In the genomic region with DNA sequence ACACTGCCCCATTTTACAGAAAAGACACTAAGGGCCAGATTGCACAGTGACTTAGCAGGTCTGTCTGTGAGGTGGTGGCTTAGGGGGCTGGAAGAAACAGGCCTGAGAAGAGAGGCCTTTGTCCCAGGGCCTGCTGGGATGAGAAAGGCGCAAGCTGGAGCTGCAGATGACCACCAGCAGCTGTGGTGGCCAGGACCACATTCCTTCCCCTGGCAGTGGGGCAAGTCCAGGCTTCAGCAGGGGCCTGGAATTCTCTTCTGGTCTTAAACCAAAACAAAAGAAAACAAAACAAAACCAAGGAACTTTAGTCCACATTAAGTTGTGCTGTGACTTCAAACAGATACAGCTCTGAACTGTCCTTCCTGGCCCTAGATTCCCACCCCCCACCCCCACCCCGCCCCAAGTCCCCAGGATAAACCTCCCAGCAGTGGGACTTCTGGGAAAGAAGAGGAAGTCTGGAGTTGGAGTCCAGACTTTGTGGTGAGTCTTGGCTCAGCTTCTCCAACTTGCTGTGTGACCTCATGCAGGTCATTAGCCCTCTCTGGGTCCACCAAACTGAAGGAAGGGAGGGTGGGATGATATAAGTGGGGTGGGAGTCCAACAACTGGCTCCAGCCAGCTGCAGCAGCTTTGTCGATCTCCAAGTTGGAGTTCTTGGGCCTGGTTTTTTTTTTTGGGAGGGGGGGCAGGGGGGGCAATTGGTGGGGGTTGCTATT, we compare ENCODE assay signal across 8 mouse cellular contexts. TPM values are rescaled to one million over a fixed set of nuclear protein-coding genes. Genes with fewer than 3 reads are reported as not detected.
A peak's percentile ranks its signal among the peaks of the same experiment; 100 is the strongest.
DNase-seq lines count a peak whose midpoint lies in the region; ATAC-seq and TF ChIP-seq lines count a peak whose summit lies in the region.

No protein-coding gene starts in this region.

- no peak for TF ChIP-seq CTCF in E14TG2a.4 (conservative IDR thresholded peaks at IDR 0.05; ENCODE audit: low read length)
- TF ChIP-seq CTCF in brain, embryonic 14.5 days (IDR thresholded peaks at IDR 0.05; ENCODE audit: borderline replicate concordance, extremely low read depth, insufficient read depth, insufficient read length), result no peak

- peak overlapping the region; percentile 97 for H3K27ac ChIP-seq in heart, embryonic 15.5 days
- peak overlapping the region; percentile 80 for H3K27ac ChIP-seq in liver, embryonic 12.5 days

- H3K36me3 ChIP-seq in E14TG2a.4 (ENCODE audit: insufficient read depth, low read length), result no peaks in the 10 kb centered on the region
- no peaks in the 10 kb centered on the region for H3K36me3 ChIP-seq in heart, embryonic 15.5 days
- H3K36me3 ChIP-seq in liver, embryonic 12.5 days, result no peaks in the 10 kb centered on the region

- ATAC-seq in heart, embryonic 15.5 days (replicated peaks; ENCODE audit: insufficient number of reproducible peaks, insufficient read depth, low FRiP score, low read depth), result 0 out of 2 replicates have a peak, but pooled peaks have one; percentile 27
- no peak for ATAC-seq in liver, embryonic 12.5 days
- ATAC-seq in granulocyte monocyte progenitor cell, adult 5-6 weeks (replicated peaks; ENCODE audit: poor library complexity, severe bottlenecking), result no peak

- H3K9me3 ChIP-seq in E14TG2a.4 (ENCODE audit: low read length), result no peaks in the 10 kb centered on the region
- H3K9me3 ChIP-seq in heart, embryonic 15.5 days (replicated peaks), result no peaks in the 10 kb centered on the region
- H3K9me3 ChIP-seq in liver, embryonic 12.5 days (replicated peaks), result no peaks in the 10 kb centered on the region

- peak overlapping the region; percentile 25; the same call in 1 of the 2 replicates for H3K9ac ChIP-seq in heart, embryonic 15.5 days
- H3K9ac ChIP-seq in liver, embryonic 12.5 days, result no peak overlapping the region

- H3K4me3 ChIP-seq in E14TG2a.4 (replicated peaks; ENCODE audit: low read length), result peak overlapping the region; percentile 74
- no peak overlapping the region; the same call in 1 of the 2 replicates for H3K4me3 ChIP-seq in heart, embryonic 15.5 days
- no peak overlapping the region for H3K4me3 ChIP-seq in liver, embryonic 12.5 days

- no peaks in the 10 kb centered on the region for H3K27me3 ChIP-seq in E14TG2a.4 (ENCODE audit: insufficient read depth, low read length)
- H3K27me3 ChIP-seq in heart, embryonic 15.5 days, result no peaks in the 10 kb centered on the region
- H3K27me3 ChIP-seq in liver, embryonic 12.5 days (replicated peaks), result no peaks in the 10 kb centered on the region; the same call in 1 of the 2 replicates

- TF ChIP-seq POLR2A in brain, embryonic 14.5 days (IDR thresholded peaks at IDR 0.05; ENCODE audit: borderline replicate concordance, extremely low read depth, insufficient read depth, insufficient read length, poor library complexity, severe bottlenecking), result no peak

- WGBS in heart, embryonic 15.5 days, result 41% methylated on average over 3 of the region's 3 CpGs
- 54% methylated on average over 3 of the region's 3 CpGs for WGBS in liver, embryonic 12.5 days (ENCODE audit: insufficient replicate concordance)

- peaks cover 93% of the 10 kb centered on the region for H3K4me1 ChIP-seq in E14TG2a.4 (replicated peaks; ENCODE audit: low read depth, low read length)
- H3K4me1 ChIP-seq in heart, embryonic 15.5 days (replicated peaks), result peaks cover 42% of the 10 kb centered on the region
- H3K4me1 ChIP-seq in liver, embryonic 12.5 days, result peaks cover 24% of the 10 kb centered on the region

- peak; percentile 10 for DNase-seq in brain, embryonic 14.5 days (ENCODE audit: low read depth)
- no peak for DNase-seq in natural killer cell, adult 2 months (ENCODE audit: low spot score in 2 of 2)
- no peak for DNase-seq in layer of hippocampus, adult 8-10 months (ENCODE audit: low spot score in 2 of 2)
- no peak for DNase-seq in adrenal gland, adult 2 months

- H3K4me2 ChIP-seq in heart, embryonic 15.5 days, result peak overlapping the region; percentile 51; the same call in 1 of the 2 replicates
- peak overlapping the region; percentile 27; the same call in 1 of the 2 replicates for H3K4me2 ChIP-seq in liver, embryonic 12.5 days

RNA-seq across cellular contexts. Expression of gene Wasf2, which starts 13.4 kb away (rescaled TPM):
- polyA plus RNA-seq in brain, embryonic 14.5 days (2012; rRNA removed), result 19.0 and 25.5 TPM in 2 replicates
- 67.3 and 72.8 TPM in 2 replicates for polyA plus RNA-seq in heart, embryonic 15.5 days (2015; fragmentation: Nextera tagmentation; extraction: Ambion mirVana)
- 35.9 and 42.2 TPM in 2 replicates for polyA plus RNA-seq in liver, embryonic 12.5 days (2016; fragmentation: Nextera tagmentation; extraction: Ambion mirVana)
- 10 to 100 TPM; 35.7 to 48.2 (median 46.7) TPM for total RNA-seq in layer of hippocampus, adult 8-10 months (2022)
- 100 to 1,000 TPM in 1 of 2 experiments, 10 to 100 TPM in 1; 99.4 to 130 TPM for total RNA-seq in adrenal gland, adult 2 months (2021)
- polyA plus RNA-seq in adrenal gland, adult 2 months (2012; rRNA removed), result 43.2 and 57.0 TPM in 2 replicates
- total RNA-seq in granulocyte monocyte progenitor cell, adult 5-6 weeks (2014; fragmentation: Nextera tagmentation), result 109 and 147 TPM in 2 replicates
- total RNA-seq in granulocyte monocyte progenitor cell, adult 5-6 weeks (2017), result 34.1 and 37.3 TPM in 2 replicates
